Mouse (Mus musculus) forebrain, postnatal 0 days (tissue): Measurements from ENCODE around the gene Olfr539. TPM values are rescaled to one million over a fixed set of nuclear protein-coding genes. Genes with fewer than 3 reads are reported as not detected.
A peak's percentile ranks its signal among the peaks of the same experiment; 100 is the strongest.

ENCODE experiments used
- ATAC-seq: fragments of 200-750 bp; cut with Nextera tagmentation; 2 replicates; pipeline ENCODE4 v1.8.0; 2017; ENCODE audit warnings: mild to moderate bottlenecking, moderate library complexity
- DNase-seq: peaks from one replicate; pipeline ENCODE4 v3.0.0-alpha.2; 2015
- H3K27ac ChIP-seq: fragments of 300-500 bp; sonication (generic); 2 replicates; pipeline ENCODE4 v1.5.1; 2014; ENCODE audit warnings: low read depth, mild to moderate bottlenecking, antibody characterized with exemption, low read length, moderate library complexity, mixed read lengths
- H3K27me3 ChIP-seq: fragments of 300-500 bp; sonication (generic); 2 replicates; pipeline ENCODE4 v1.6.1; 2014; ENCODE audit warnings: mild to moderate bottlenecking, low read length, mixed read lengths; ENCODE audit not compliant: insufficient read depth
- H3K36me3 ChIP-seq: fragments of 300-500 bp; sonication (generic); 2 replicates; pipeline ENCODE4 v1.6.1; 2014; ENCODE audit warnings: mild to moderate bottlenecking, moderate library complexity; ENCODE audit not compliant: insufficient read depth
- H3K4me1 ChIP-seq: fragments of 300-500 bp; sonication (generic); 2 replicates; pipeline ENCODE4 v1.6.1; 2014; ENCODE audit warnings: antibody characterized with exemption; ENCODE audit not compliant: insufficient read depth
- H3K4me2 ChIP-seq: fragments of 300-500 bp; sonication (generic); 2 replicates; pipeline ENCODE4 v1.6.1; 2014; ENCODE audit warnings: low read depth, mild to moderate bottlenecking, moderate library complexity
- H3K4me3 ChIP-seq: fragments of 300-500 bp; sonication (generic); 2 replicates; pipeline ENCODE4 v1.5.1; 2014; ENCODE audit warnings: low read depth, low read length, mixed read lengths
- H3K9ac ChIP-seq: fragments of 300-500 bp; sonication (generic); 2 replicates; pipeline ENCODE4 v1.6.1; 2014; ENCODE audit warnings: mild to moderate bottlenecking
- H3K9me3 ChIP-seq: fragments of 300-500 bp; sonication (generic); 2 replicates; pipeline ENCODE4 v1.6.1; 2016; ENCODE audit warnings: low read length
- CTCF ChIP-seq: sonication (generic); IDR thresholded peaks from 2 replicates; pipeline ENCODE4 v1.5.1; 2016; ENCODE audit warnings: antibody characterized with exemption, control low read depth, low read depth
- WGBS: fragments of 180-500 bp; shearing (Covaris S2); extraction: QIAGEN DNeasy Blood & Tissue Kit; methylation state at CpG from one replicate; pipeline ENCODE4 v1.1.7; 2014; 5-methylcytosine and 5-hydroxymethylcytosine counted together
- polyA plus RNA-seq: library from polyadenylated mRNA; unstranded; fragments of >200 nt; fragmentation: Nextera tagmentation; extraction: Ambion mirVana; gene quantifications from 2 replicates; pipeline ENCODE4 v1.2.1, GENCODE M21; 2015
- total RNA-seq: library from RNA; depleted of rRNA; stranded (reverse); fragments of >200 nt; gene quantifications from 2 replicates; pipeline ENCODE4 v1.2.3, GENCODE M21; 2014; rRNA removed

The Olfr539 gene
- total and polyA plus RNA-seq, 2 experiments from 2014 or later, result under 0.01 to 0.05 TPM

DNA sequence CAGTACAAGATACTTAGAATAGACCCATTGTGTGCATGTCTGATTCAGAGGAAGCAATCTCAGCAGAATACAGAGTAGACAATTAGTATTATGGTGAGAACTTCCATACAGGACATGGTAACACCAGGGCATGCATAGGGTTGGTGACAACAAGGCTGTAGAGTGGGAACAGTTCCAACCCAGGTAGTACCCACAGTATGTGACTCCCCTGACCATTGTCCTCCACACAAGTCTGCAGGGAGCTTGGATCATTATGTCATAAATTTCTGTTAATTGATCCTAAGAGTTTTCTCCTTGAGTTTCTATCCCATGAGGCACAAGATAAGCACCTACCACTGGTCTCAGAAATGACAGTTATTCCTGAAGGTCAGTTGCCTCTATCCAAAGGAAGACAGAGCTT, 37.2 kb downstream of the Olfr539 start, which contains the start of gene Olfr541:
Gene Olfr541, plus strand, starts transcription at position 301 of the 400 bp plus-strand sequence.
- H3K4me2 ChIP-seq, result no peak within 1 kb of the TSS
- H3K9me3 ChIP-seq, result no peaks in the 10 kb centered on the region
- H3K27me3 ChIP-seq, result no peaks in the 10 kb centered on the region
- no peak for DNase-seq
- no peaks in the 10 kb centered on the region for H3K36me3 ChIP-seq
- no peak within 1 kb of the TSS for H3K27ac ChIP-seq
- H3K4me1 ChIP-seq, result no peaks in the 10 kb centered on the region
- no peak for ATAC-seq
- H3K4me3 ChIP-seq, result no peak within 1 kb of the TSS
- no peak within 1 kb of the TSS for H3K9ac ChIP-seq
- no peak for TF ChIP-seq CTCF

DNA sequence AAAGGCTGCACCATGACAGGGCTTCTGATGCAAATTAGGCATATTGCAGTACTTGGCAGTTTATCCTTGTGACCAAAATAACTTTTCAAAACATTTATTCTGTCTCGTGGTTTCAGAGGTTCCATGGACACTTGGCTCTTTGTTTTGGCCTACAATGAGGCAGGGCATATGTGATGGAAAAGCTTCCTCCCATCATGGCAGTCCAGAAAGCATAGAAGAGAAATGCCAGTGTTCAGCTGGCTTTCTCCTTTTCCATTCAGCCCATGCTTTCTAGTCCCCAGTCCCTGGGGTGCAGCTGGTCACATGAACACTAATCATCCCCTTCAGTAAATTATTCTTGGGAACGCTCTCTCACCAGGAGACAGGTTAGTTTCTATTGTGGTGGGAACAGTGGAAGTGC, 46.6 kb downstream of the Olfr539 start:
- ATAC-seq (peak; percentile 67; the same call in 1 of the 2 replicates), DNase-seq (peak; percentile 7)
- Histone ChIP-seq H3K4me1 (no peaks in the 10 kb centered on the region), H3K9me3 (no peaks in the 10 kb centered on the region), H3K27ac (no peak overlapping the region), H3K4me3 (no peak overlapping the region), H3K36me3 (no peaks in the 10 kb centered on the region), H3K4me2 (no peak overlapping the region), H3K27me3 (no peaks in the 10 kb centered on the region), H3K9ac (no peak overlapping the region)
- 5% methylated on average over 2 of the region's 2 CpGs for WGBS
- no peak for TF ChIP-seq CTCF

DNA sequence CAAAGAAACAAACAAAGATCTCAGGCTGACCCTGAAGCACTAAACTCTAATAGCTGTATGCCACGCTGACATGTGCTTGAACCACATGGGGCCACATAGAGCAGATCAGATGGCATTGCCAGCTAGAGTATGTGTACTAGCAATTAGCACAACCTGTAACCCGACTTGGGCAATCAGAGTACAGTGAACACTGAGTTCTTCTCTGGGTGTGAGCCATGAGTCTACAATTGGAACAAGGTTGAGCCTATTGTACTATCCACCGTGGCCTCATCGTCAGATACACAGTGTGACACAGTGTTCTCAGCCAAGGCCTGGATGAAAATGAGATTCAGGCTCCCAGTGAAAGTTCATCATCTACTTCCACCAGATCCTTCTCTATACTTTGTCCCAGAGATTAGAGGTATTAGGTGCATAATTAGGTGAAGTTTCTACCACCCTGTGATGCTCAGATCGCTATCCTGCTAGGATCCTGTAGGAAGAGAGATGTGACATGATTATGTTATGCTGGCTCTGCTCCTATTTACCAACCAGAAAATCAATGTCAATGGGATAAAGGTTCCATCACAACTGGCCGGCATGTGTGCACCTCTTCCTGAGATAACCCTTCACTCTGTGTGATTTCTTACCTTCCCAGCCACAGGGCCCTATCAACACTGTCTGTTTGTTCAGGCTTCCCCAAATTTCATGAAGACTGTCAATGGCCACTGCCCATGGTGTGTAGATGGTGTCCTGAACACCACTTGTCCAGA, 48.0 kb downstream of the Olfr539 start:
- H3K4me2 ChIP-seq, result no peak overlapping the region
- no peaks in the 10 kb centered on the region for H3K4me1 ChIP-seq
- DNase-seq, result no peak
- H3K27me3 ChIP-seq, result no peaks in the 10 kb centered on the region
- no peak overlapping the region for H3K9ac ChIP-seq
- no peak overlapping the region for H3K27ac ChIP-seq
- 81% methylated on average over 6 of the region's 6 CpGs for WGBS
- H3K4me3 ChIP-seq, result no peak overlapping the region
- H3K9me3 ChIP-seq, result no peaks in the 10 kb centered on the region
- H3K36me3 ChIP-seq, result no peaks in the 10 kb centered on the region
- no peak for ATAC-seq
- TF ChIP-seq CTCF, result no peak

GRCm38 (mm10) chr7:140717155-140718055, 57.7 kb downstream of the Olfr539 start:
- H3K4me3 ChIP-seq, result no peak overlapping the region
- no peaks in the 10 kb centered on the region for H3K27me3 ChIP-seq
- H3K9ac ChIP-seq, result no peak overlapping the region
- DNase-seq (no peak), ATAC-seq (no peak)
- no peaks in the 10 kb centered on the region for H3K36me3 ChIP-seq
- no peaks in the 10 kb centered on the region for H3K4me1 ChIP-seq
- no peaks in the 10 kb centered on the region for H3K9me3 ChIP-seq
- WGBS, result 88% methylated on average over 7 of the region's 7 CpGs
- H3K27ac ChIP-seq, result no peak overlapping the region
- H3K4me2 ChIP-seq, result no peak overlapping the region
- TF ChIP-seq CTCF, result no peak

DNA sequence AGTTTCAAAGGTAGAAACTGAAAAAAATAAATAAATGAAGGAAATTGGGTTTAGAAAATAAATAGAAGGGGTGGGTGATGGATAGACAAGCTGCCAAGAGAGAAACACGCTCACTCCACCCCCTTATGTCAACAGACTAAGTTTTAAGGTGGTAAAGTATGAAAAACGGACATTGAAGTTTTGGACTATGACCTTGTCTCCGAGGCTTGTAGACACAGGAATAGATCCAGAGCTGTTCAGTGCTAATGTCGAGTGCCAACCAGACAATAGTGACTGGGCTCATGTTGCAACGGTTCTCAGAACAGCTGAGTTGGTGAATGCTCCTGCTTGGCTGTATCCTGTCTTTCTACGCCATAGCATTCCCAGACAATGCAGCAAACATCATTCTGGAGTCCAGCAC, 61.4 kb downstream of the Olfr539 start:
- Histone ChIP-seq H3K4me1 (no peaks in the 10 kb centered on the region), H3K27ac (no peak overlapping the region), H3K4me3 (no peak overlapping the region), H3K9ac (no peak overlapping the region), H3K27me3 (no peaks in the 10 kb centered on the region), H3K36me3 (no peaks in the 10 kb centered on the region), H3K4me2 (no peak overlapping the region), H3K9me3 (no peaks in the 10 kb centered on the region)
- no peak for DNase-seq
- 76% methylated on average over 6 of the region's 6 CpGs for WGBS
- TF ChIP-seq CTCF, result no peak
- ATAC-seq, result no peak

GRCm38 (mm10) chr7:140725558-140725957, 65.8 kb downstream of the Olfr539 start:
- Histone ChIP-seq H3K9ac (no peak overlapping the region), H3K4me1 (no peaks in the 10 kb centered on the region), H3K4me2 (no peak overlapping the region), H3K4me3 (no peak overlapping the region), H3K27ac (no peak overlapping the region), H3K36me3 (no peaks in the 10 kb centered on the region), H3K27me3 (no peaks in the 10 kb centered on the region), H3K9me3 (no peaks in the 10 kb centered on the region)
- no peak for TF ChIP-seq CTCF
- no peak for DNase-seq
- ATAC-seq, result no peak

Other genes starting within 250 kb of the Olfr539 start
- not detected in 2 replicates for gene Olfr532, start 238.3 kb upstream of the Olfr539 start, total RNA-seq
- not detected in 2 replicates for gene Olfr532, start 238.3 kb upstream of the Olfr539 start, polyA plus RNA-seq
- not detected in 2 replicates for gene Olfr533, start 196.6 kb upstream of the Olfr539 start, total RNA-seq
- gene Olfr533, start 196.6 kb upstream of the Olfr539 start, polyA plus RNA-seq, result not detected in 2 replicates
- gene Olfr535, start 175.7 kb upstream of the Olfr539 start, total RNA-seq, result not detected in 2 replicates
- not detected in 2 replicates for gene Olfr535, start 175.7 kb upstream of the Olfr539 start, polyA plus RNA-seq
- gene Olfr536, start 152.5 kb upstream of the Olfr539 start, total RNA-seq, result not detected in 2 replicates
- not detected in 2 replicates for gene Olfr536, start 152.5 kb upstream of the Olfr539 start, polyA plus RNA-seq
- gene Olfr538, start 92.0 kb upstream of the Olfr539 start, total RNA-seq, result not detected in 2 replicates
- gene Olfr538, start 92.0 kb upstream of the Olfr539 start, polyA plus RNA-seq, result not detected in 2 replicates
- not detected in 2 replicates for gene Olfr46, start 58.7 kb upstream of the Olfr539 start, total RNA-seq
- not detected in 2 replicates for gene Olfr46, start 58.7 kb upstream of the Olfr539 start, polyA plus RNA-seq
- gene Olfr61, start 31.0 kb upstream of the Olfr539 start, total RNA-seq, result not detected in 2 replicates
- not detected in 2 replicates for gene Olfr61, start 31.0 kb upstream of the Olfr539 start, polyA plus RNA-seq
- not detected in 2 replicates for gene Olfr53, start 13.5 kb upstream of the Olfr539 start, total RNA-seq
- gene Olfr53, start 13.5 kb upstream of the Olfr539 start, polyA plus RNA-seq, result not detected in 2 replicates
- not detected in 2 replicates for gene Olfr45, start 22.0 kb downstream of the Olfr539 start, total RNA-seq
- not detected in 2 replicates for gene Olfr45, start 22.0 kb downstream of the Olfr539 start, polyA plus RNA-seq
- gene Olfr541, start 37.3 kb downstream of the Olfr539 start, total RNA-seq, result not detected in 2 replicates
- not detected in 2 replicates for gene Olfr541, start 37.3 kb downstream of the Olfr539 start, polyA plus RNA-seq
- not detected in 2 replicates for gene Cyp2e1, start 103.8 kb downstream of the Olfr539 start, total RNA-seq
- not detected in 2 replicates for gene Cyp2e1, start 103.8 kb downstream of the Olfr539 start, polyA plus RNA-seq
- not detected in 2 replicates for gene Syce1, start 127.9 kb downstream of the Olfr539 start, total RNA-seq
- 0.30 TPM in 1 of 2 replicates, not detected in the other for gene Syce1, start 127.9 kb downstream of the Olfr539 start, polyA plus RNA-seq
- gene Zfp941, start 162.2 kb downstream of the Olfr539 start, total RNA-seq, result 19.8 and 32.1 TPM in 2 replicates
- gene Zfp941, start 162.2 kb downstream of the Olfr539 start, polyA plus RNA-seq, result 8.3 and 15.6 TPM in 2 replicates
- gene Urah, start 175.1 kb downstream of the Olfr539 start, total RNA-seq, result not detected in 2 replicates
- gene Urah, start 175.1 kb downstream of the Olfr539 start, polyA plus RNA-seq, result 0.48 and 0.64 TPM in 2 replicates
- not detected in 2 replicates for gene Scgb1c1, start 185.6 kb downstream of the Olfr539 start, total RNA-seq
- gene Scgb1c1, start 185.6 kb downstream of the Olfr539 start, polyA plus RNA-seq, result 0.48 TPM in 1 of 2 replicates, not detected in the other
- gene Odf3, start 187.9 kb downstream of the Olfr539 start, total RNA-seq, result not detected in 2 replicates
- 0.10 and 0.13 TPM in 2 replicates for gene Odf3, start 187.9 kb downstream of the Olfr539 start, polyA plus RNA-seq
- 2.0 and 4.2 TPM in 2 replicates for gene Gm45785, start 196.4 kb downstream of the Olfr539 start, total RNA-seq
- gene Gm45785, start 196.4 kb downstream of the Olfr539 start, polyA plus RNA-seq, result not detected in 2 replicates
- gene Ric8a, start 197.0 kb downstream of the Olfr539 start, total RNA-seq, result 98.8 and 123 TPM in 2 replicates
- 79.5 and 91.8 TPM in 2 replicates for gene Ric8a, start 197.0 kb downstream of the Olfr539 start, polyA plus RNA-seq
- gene Bet1l, start 197.6 kb downstream of the Olfr539 start, total RNA-seq, result 30.8 and 34.5 TPM in 2 replicates
- gene Bet1l, start 197.6 kb downstream of the Olfr539 start, polyA plus RNA-seq, result 48.8 and 58.0 TPM in 2 replicates
- 164 and 174 TPM in 2 replicates for gene Psmd13, start 222.0 kb downstream of the Olfr539 start, total RNA-seq
- 274 and 298 TPM in 2 replicates for gene Psmd13, start 222.0 kb downstream of the Olfr539 start, polyA plus RNA-seq
- gene Sirt3, start 222.4 kb downstream of the Olfr539 start, total RNA-seq, result 41.9 and 46.3 TPM in 2 replicates
- gene Sirt3, start 222.4 kb downstream of the Olfr539 start, polyA plus RNA-seq, result 44.2 and 48.3 TPM in 2 replicates
- not detected in 2 replicates for gene Cox8b, start 240.5 kb downstream of the Olfr539 start, total RNA-seq
- gene Cox8b, start 240.5 kb downstream of the Olfr539 start, polyA plus RNA-seq, result not detected in 2 replicates